Mouse (Mus musculus): ENCODE data around the gene Fam171b. TPM values are rescaled to one million over a fixed set of nuclear protein-coding genes. Genes with fewer than 3 reads are reported as not detected.

Fam171b gene
- total RNA-seq (2021): 1 to 10 TPM; 7.2 to 7.4 TPM
- long read RNA-seq, experiment 1, full-length matches to known transcripts: 1 of 1 reads
- long read RNA-seq, experiment 1, partial matches to known transcripts: 0 of 1 reads
- long read RNA-seq, experiment 1, other reads (novel, unspliced or antisense): 0 of 1 reads
- long read RNA-seq, experiment 2, full-length matches to known transcripts: 3 of 4 reads
- long read RNA-seq, experiment 2, partial matches to known transcripts: 0 of 4 reads
- long read RNA-seq, experiment 2, other reads (novel, unspliced or antisense): 1 of 4 reads

DNA sequence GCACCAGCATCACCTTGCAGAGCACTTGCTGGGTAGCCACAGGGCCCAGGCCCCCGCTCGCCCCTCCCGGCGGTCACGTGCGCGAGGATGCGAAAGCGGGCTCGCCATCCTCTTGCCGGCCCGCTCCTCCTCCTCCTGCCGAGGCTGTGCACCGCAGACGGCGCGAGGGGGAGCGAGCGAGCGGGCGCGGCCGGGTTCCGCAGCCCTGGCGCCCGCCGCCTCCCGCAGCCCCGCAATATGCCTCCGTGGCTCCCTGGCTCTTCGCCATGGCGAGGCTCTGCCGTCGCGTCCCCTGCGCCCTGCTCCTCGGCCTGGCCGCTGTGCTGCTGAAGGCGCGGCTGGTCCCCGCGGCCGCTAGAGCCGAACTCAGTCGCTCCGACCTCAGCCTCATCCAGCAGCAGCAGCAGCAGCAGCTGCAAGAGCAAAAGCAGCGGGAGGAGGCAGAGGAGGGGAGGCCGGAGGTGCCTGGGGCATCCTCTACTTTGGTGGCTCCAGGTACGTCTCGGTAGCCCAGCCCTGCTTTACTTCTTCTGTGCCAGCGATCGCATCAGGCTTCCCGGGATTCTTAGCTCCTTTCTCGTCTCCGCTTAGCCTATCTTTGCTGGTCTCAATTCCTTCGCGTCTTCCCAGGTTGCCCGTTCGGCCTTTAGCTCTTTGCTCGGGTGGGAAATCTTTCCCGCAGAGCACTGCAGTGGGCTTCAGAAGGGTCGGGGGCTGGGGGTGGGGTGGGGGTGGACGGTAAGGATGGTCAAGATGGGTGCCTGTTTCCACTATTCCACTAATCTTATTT, at the start of gene Fam171b:
Gene Fam171b, plus strand, starts transcription at position 154 of the 790 bp plus-strand sequence.
- DNase-seq (ENCODE audit: low spot score in 2 of 2): peak; percentile 13 to 31

DNA sequence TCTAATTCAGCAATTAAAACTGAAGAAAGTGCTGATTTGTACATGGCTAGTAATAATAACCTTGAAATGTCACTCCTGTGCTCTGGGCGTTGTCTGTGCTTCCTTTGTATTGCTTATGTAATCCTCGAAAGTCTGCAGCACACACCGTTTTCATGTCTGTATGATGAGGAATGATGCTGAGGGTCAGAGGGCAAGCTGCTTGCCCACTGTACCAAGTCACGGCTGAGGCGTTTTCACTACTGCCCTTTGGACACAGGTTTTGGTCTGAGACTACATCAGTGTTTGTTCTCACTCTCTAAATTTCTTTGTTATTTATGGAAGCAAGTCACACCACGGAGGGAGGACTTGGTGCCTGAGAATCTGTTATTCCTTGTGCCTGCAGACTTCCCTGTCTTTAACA, 46.4 kb upstream of the Fam171b start:
- no peak for DNase-seq (ENCODE audit: low spot score in 2 of 2)

DNA sequence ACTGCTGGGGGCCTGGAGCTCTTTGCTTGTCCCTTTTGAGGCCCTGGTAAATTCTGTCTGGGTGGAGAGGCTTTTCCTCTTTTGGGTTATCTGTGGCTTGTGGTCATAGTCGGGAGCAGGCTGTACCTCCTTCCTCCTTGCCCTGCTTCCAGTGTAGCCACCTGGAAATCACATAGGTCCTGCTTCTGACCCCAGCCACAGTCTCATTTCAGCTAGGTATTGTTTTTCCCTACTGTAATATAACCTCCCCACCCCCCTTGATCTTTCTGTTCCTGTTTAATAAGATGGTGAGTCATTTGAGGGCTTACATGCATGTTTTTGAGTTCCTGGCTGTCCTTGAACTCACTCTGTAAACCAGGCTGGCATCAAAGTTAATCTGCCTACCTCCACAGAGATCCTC, 45.6 kb upstream of the Fam171b start:
- DNase-seq (ENCODE audit: low spot score in 2 of 2): no peak

DNA sequence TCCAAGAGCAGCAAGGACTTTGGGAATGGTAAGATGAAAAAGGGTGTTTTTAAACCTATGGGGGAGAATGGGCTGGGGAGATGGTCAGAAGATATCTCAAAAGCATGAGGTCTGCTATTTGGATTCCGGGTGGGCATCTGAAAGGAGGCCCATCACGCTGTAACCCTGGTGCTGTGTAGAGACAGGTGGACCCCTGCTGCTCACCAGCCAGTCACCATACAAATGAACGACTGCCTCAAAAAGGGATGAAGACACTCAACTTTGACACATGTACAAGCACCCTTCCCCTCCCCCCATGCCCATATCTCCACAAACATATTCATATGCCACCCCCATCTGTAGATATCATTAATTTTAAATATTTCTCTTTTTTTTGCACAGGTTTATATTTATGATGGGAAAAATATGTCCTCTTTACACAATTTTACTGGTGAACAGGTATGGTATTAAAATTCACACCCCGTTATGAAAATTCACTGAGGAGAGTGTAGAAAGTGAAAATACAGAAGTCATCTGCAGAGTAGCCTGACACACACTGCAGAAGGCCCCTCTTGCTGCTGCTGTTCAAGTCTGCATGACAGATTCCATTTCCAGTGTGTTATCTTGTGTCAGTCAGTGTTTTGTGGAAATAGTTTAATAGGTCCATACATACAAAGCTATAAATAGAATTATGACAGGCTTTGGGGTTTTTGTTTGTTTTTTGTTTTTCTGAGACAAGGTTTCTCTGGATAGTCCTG, 44.0 kb upstream of the Fam171b start:
- DNase-seq (ENCODE audit: low spot score in 2 of 2): no peak

DNA sequence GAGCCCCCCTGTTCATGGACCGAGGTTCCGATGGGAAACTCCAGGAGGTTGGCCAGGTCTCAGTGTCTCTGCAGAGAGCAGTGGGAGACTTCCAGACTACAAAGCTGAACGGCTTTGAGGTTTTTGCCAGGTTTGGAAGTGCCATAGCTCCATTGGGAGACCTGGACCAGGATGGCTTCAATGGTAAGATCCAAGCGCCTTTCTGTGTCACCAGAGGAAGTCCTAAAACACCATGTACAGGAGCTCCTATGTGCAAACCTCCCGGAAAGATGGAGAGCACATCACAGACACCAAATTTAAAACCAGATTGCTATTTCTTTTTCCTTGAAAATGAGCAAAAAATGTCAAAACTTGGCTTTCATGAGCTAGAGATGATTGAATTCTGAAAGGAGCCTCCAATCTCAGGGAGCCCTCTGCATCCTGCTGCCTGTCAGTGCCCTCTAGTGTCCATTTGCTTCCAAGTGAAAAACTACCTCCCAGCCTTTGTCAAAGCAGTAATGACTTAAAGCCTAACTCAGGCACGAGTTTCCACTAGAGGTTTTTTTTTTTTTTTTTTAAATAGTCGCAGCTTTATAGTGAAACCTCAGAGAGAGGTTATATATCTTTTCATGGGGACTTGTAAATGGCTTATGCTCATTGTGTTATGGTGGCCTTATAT, 41.2 kb upstream of the Fam171b start:
- DNase-seq (ENCODE audit: low spot score in 2 of 2): peak in 1 of 2 experiments; percentile 33

DNA sequence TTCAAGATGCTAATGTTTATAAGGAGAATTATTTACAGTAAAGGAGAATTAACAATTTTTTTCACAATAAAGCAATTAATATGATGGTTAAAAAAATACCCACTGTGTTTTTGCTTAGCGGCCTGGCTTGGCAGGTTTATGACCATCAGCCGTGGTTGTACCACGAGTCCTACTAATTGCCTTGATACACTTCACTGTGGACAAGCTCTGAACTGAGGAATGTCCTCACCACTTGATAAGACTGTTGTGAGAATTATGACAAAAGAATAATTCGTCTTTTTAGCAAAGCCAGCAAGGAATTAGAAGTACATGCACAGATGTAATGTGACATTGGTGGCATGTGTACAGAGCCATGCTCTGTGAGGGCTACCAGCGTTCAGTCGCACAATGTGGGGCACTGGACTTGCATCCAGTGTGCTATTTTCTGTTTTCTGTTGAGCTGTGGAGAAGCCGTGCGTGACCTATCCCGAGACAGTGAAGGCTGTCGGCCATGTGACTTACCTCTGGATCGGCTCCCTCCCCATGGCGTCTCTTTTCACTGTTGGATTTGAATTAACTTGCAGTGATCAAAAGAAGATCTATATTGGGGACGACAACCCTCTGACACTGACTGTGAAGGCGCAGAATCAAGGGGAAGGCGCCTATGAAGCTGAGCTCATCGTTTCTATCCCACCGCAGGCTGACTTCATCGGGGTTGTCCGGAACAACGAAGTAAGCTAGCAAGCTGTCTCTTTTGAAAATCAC, 20.9 kb upstream of the Fam171b start:
- no peak for DNase-seq (ENCODE audit: low spot score in 2 of 2)

DNA sequence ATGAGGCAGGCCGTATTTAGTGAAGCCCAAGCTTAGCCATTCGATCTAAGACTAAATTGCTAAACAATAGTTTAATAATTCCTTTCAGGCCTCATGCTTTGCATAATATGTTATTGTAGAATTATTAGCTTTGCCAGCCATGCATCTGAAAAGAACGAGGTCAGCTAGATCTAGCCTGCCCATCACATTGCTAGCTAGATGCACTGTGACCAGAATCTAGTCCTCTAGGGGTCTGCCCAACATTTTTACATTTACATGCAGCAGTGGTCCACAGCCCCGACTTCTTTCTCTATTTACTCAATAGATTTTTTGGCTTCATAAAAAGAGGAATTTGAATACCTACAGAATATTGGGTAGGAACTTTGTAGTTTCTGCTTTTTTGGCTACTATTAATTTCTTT, 20.3 kb upstream of the Fam171b start:
- DNase-seq (ENCODE audit: low spot score in 2 of 2): no peak

DNA sequence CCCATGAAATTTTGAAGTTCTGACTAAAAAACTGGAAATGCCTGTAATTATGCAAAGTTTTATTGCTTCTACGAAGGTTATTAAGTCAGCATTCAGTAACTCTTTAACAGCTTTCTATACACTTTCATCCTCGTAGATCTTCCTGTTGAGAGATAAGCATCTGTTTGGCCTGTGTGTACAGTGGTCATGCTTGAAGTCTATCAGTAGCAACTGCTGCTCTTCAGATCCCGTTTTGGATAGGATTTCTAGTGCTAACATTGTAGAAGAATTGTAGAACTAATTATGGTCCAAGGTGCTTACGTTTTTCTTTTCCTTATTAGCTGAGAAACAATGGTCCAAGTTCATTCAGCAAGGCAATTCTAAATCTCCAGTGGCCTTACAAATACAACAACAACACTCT, 16.7 kb upstream of the Fam171b start:
- no peak for DNase-seq (ENCODE audit: low spot score in 2 of 2)

DNA sequence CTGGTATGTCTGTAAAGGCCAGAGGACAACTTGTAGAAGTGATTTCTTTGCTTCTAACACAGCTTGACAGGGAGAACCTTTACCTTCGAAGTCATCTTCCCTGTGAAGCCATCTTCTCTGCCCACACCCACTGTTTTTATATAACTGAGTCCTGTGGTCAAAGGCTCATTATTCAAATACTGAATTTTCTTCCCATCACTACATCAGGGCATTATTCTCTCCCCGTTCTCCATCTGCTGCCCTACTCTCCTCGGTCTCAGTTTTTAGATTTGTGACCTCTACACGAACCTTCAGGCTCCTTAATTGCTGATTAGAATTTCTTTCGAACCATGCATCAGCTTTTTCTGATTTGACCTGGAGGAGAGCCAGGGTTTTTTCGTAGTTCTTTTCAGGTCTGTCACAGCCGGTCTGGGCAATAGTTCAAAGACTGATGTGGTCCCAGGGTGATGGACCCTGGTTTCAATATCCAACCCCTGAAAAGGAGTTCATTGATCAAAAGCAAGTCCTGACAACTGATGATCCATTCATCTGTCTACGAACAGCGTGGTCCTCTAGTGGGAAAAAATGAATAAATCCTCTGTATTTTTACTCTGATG, 14.4 kb upstream of the Fam171b start:
- DNase-seq (ENCODE audit: low spot score in 2 of 2): no peak

DNA sequence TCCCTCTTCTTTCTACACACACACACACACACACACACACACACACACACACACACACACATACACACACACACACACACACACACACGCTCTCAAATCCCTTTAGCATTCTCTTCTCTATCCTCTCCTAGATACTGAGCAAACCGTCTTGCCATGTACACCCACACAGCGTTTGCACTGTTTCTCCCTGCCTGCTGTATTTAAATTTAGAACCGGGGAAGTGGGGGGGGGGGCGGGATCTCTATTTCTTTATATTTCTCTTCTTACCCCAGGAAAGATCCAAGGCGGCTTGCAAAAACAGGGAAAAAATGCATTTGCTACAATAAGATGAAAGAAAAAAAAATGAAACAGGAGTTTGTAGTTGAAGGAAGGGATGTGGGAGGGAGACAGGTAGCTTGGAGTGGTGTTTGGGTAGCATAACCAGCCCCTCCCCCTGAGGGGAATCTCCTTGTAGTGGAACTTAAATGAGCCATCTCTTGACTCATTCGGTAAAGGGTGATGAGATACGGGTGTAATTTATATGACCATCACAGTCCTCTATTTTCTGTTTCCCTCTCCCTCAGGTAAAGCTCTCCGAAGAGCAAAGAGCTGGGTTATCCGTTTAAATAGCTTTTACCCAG, 947 bp downstream of the Fam171b start:
- DNase-seq (ENCODE audit: low spot score in 2 of 2): no peak

DNA sequence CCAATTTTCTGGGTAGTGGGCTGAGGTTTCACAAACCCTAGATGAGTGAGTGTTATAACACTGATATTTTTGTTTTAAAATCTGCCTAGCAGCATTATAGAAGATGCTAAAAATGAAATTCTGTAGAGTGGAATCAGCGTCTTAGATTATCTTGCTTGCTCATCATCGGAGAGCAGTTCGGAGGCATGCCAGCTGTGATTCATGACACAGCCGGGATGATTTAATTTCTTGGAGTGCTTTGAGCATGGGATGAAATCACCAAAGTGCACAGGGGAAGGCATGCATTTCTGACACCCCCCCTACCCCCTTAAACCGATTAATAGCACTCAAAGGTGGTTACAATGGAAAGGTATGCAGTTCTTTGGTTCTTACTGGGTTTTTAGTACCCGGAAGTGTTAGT, 1.6 kb downstream of the Fam171b start:
- DNase-seq (ENCODE audit: low spot score in 2 of 2): no peak

DNA sequence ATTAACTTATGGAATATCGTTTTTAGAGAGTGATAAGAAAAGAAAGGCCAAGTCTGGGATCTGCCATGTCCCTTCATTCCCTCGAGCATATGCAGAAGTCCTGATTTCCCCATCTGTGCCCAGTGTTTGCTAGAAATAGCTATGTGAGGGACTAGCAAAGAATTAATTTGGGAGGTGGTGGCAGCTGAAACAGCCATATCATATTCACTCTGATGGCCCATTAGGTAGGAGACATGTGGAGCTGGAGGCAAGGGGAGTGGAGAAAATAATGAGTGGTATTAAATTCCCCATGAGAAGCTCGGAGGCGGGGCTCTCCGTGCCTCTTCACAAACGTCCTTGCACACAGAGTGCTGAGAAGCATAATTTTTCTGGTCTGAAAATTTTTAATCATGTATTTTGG, 3.7 kb downstream of the Fam171b start:
- DNase-seq (ENCODE audit: low spot score in 2 of 2): no peak

DNA sequence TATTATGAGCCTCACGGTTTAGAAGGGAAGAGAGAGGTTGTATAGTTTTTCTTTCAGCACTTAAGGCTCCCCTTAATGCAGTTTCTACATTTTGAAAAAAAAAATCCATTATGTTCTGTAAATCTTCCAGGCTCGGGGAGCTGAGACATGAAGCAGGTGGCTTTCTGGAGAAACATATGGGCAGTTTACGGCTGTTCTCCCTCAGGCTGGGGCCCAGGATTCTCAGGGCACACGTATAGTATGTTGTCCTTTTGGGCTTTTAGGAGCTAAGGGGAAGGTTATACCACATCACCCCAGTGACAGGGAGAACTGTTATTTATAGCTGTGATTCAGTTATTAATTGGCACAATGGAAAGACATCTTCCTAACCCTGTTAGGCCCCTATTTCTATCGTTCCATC, 12.7 kb downstream of the Fam171b start:
- no peak for DNase-seq (ENCODE audit: low spot score in 2 of 2)

DNA sequence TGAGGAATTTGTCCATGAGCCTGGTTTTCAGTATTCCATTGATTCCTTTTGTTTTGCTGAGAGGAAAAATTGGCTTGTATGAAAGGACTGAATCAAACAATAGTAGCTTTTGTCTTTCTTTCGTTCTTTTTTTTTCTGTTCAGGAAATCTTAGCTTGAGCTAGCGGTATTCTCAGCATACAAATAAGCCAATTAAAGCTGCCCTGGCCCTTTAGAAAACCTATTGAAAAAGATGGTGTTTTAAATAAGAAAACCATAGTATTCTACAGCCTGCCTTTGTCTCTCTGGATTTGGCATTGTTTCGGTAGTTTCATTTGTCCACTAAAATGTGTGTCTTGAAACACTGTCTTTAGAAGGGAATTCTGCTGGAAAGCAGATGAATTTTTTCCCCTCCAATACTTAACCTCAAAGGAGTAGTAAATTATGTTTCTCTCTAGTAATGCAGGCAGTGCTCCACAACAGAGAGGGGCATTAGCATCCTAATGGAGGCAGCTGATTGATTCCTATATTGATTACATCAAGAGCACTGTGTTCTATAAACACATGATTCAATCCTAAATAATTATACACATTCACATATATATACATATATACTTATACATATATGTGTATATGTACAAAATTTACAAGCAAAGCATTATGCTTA, 16.6 kb downstream of the Fam171b start:
- no peak for DNase-seq (ENCODE audit: low spot score in 2 of 2)

DNA sequence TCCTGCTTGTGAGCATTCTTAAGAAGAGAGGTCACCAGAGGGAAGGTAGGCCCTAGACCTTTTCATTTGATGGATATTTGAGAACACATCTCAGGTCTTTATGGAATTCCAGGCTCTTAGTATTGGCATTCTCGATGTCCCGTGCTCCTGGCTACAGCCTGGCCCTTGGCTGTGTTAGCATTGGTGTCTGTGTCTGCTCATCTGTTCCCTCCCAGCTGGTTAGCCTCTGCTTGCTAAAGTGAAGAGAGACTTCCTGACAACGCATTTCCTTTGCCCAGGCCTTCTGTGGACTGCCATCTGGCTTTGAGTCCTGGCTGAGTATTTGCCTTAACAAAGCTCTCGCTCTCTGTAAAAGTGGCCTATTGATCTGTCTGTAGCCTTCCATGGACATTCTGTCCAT, 20.5 kb downstream of the Fam171b start:
- no peak for DNase-seq (ENCODE audit: low spot score in 2 of 2)

DNA sequence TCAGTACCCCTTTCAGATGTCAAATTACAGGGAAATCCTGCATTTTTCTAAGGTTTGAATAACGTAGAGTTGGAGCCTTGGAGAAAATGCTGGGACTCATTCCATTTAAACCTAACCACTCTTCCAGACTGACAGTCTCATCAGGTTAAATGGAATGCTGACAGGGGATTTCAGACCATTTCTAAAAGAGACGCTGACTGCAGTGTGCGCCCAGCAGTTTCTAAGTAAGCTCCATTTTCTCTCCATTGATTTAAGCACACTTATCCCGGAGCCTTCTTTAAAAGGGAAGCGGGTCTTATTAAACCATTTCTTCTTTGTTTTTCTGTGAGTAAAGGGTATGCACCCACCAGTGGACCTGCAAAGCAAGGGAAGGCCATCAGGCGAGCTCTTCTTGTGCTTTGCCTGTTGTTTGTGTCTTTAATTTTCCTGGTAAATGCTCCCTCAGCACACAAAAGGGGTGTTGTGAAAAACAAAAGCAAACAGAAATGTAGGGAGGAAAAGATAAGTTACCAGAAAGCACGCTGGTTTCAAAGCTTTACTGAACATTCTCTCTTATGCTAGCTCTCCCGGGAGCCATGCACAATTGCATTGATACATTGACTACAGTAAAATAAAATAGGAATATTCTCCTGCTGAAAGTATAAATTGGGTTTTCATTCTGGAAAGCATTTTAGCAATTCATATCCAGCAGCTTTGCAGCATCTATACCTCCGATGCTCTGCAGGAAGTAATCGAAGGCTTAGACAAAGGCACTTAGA, 23.1 kb downstream of the Fam171b start:
- no peak for DNase-seq (ENCODE audit: low spot score in 2 of 2)

DNA sequence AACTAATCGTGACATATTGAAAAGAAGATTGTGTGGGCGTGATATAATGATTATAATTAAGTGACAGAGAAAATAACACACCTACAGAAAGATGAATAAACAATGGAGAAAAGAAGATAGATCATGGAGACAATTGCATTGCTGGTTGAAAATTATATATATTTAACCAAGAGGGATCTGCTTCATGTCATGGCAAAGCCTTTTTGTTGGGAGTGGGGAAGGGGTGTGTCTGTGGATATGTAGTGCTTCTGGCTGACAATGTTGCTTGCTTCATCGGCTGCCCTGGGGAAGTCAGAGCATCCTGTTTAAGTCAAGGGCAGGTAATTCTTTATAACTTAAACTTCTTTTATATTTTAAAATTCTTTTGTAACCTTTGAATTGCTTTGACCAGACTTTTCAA, 36.1 kb downstream of the Fam171b start:
- no peak for DNase-seq (ENCODE audit: low spot score in 2 of 2)

DNA sequence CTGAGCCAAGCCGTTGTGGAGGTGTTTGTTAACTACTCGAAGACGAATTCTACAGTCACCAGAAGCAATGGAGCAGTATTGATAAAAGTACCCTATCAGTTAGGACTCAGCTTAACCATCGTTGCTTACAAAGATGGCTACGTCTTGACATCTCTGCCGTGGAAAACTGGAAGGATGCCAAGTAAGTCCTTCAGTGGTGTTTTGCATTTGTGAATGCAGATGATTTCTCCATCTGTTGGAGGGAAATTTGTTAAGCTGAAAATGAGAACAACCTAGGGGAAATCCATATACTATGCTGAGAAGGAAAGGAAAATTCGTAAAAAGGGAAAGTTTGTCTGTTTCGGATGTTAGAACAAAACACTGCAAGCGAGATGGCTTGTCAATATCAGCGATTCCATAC, 41.0 kb downstream of the Fam171b start:
- DNase-seq (ENCODE audit: low spot score in 2 of 2): no peak

DNA sequence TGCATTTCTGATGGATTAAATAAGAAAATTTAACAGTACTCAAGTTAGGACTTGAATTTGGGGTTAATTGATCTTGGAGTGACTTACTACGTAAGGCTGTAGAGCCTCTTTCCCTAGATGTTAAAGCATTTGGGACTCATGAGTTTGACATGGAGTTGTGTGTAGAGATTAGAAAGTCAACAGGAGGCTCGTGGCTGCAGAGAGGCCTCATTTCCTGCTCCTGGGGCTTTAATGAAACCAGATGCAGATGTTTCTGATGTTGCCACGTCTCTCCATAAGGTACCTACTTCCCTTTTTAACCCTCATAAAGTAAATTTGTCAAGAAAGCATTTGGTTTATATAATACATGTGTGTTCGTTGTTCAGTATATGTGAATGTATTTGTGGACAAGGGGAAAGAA, 43.8 kb downstream of the Fam171b start:
- DNase-seq (ENCODE audit: low spot score in 2 of 2): no peak

All from adrenal gland, postnatal 4 days (tissue).